Mouse (Mus musculus) heart, embryonic 10.5 days (tissue): ENCODE measurements around the gene Elmo1. TPM values are rescaled to one million over a fixed set of nuclear protein-coding genes. Genes with fewer than 3 reads are reported as not detected.
A peak's percentile ranks its signal among the peaks of the same experiment; 100 is the strongest.

ENCODE experiments used
- DNase-seq: peaks from one replicate; pipeline ENCODE4 v3.0.0-alpha.2; 2017; ENCODE audit warnings: low spot score
- H3K27ac ChIP-seq: fragments of 300-500 bp; sonication (generic); 2 replicates; pipeline ENCODE4 v1.5.1; 2016; ENCODE audit warnings: mild to moderate bottlenecking
- H3K27me3 ChIP-seq: fragments of 300-500 bp; sonication (generic); 2 replicates; pipeline ENCODE4 v1.6.1; 2016; ENCODE audit warnings: mild to moderate bottlenecking; ENCODE audit not compliant: poor library complexity, insufficient read depth, severe bottlenecking
- H3K36me3 ChIP-seq: fragments of 300-500 bp; sonication (generic); 2 replicates; pipeline ENCODE4 v1.6.1; 2016; ENCODE audit warnings: mild to moderate bottlenecking, moderate library complexity
- H3K4me1 ChIP-seq: fragments of 300-500 bp; sonication (generic); 2 replicates; pipeline ENCODE4 v1.6.1; 2016; ENCODE audit warnings: mild to moderate bottlenecking
- H3K4me3 ChIP-seq: fragments of 300-500 bp; sonication (generic); 2 replicates; pipeline ENCODE4 v1.5.1; 2016; ENCODE audit warnings: mild to moderate bottlenecking, moderate library complexity
- H3K9me3 ChIP-seq: fragments of 300-500 bp; sonication (generic); 2 replicates; pipeline ENCODE4 v1.6.1; 2016; ENCODE audit warnings: mild to moderate bottlenecking, moderate library complexity
- WGBS: fragments of 180-500 bp; shearing (Covaris S2); methylation state at CpG from one replicate; pipeline ENCODE4 v1.1.7; 2016; 5-methylcytosine and 5-hydroxymethylcytosine counted together
- polyA plus RNA-seq: library from polyadenylated mRNA; unstranded; fragments of >200 nt; fragmentation: Nextera tagmentation; extraction: Ambion mirVana; gene quantifications from 2 replicates; pipeline ENCODE4 v1.2.1, GENCODE M21; 2016

The Elmo1 gene
- polyA plus RNA-seq, 1 experiment from 2014 or later: 9.4 TPM

- no peaks in the 10 kb centered on the region for H3K27me3 ChIP-seq
- H3K4me3 ChIP-seq: no peak overlapping the region
- H3K9me3 ChIP-seq: no peaks in the 10 kb centered on the region
- no peaks in the 10 kb centered on the region for H3K4me1 ChIP-seq
- 70% methylated on average over 5 of the region's 5 CpGs for WGBS
- no peak for DNase-seq
- H3K27ac ChIP-seq: no peak overlapping the region
- no peaks in the 10 kb centered on the region for H3K36me3 ChIP-seq
Observed at GRCm38 (mm10) chr13:20157529-20157928, 67.1 kb downstream of the Elmo1 start.

- 27% methylated on average over 10 of the region's 10 CpGs for WGBS
Observed at GRCm38 (mm10) chr13:20163339-20163954, 73.1 kb downstream of the Elmo1 start.

GRCm38 (mm10) chr13:20164837-20165236 lies 74.4 kb downstream of the Elmo1 start:
- no peak for DNase-seq
- Histone ChIP-seq H3K9me3 (no peaks in the 10 kb centered on the region), H3K27ac (no peak overlapping the region), H3K27me3 (no peaks in the 10 kb centered on the region), H3K4me1 (peaks cover 16% of the 10 kb centered on the region), H3K4me3 (no peak overlapping the region), H3K36me3 (no peaks in the 10 kb centered on the region)
- WGBS: 70% methylated on average over 2 of the region's 2 CpGs

More at GRCm38 (mm10) chr13:20163339-20163954, 73.1 kb downstream of the Elmo1 start:
- peak; percentile 86 for DNase-seq
- Histone ChIP-seq H3K9me3 (no peaks in the 10 kb centered on the region), H3K27me3 (no peaks in the 10 kb centered on the region), H3K4me1 (peaks cover 16% of the 10 kb centered on the region), H3K36me3 (no peaks in the 10 kb centered on the region), H3K27ac (peak overlapping the region; percentile 67; the same call in 1 of the 2 replicates), H3K4me3 (no peak overlapping the region)

- H3K9me3 ChIP-seq: no peaks in the 10 kb centered on the region
- no peaks in the 10 kb centered on the region for H3K36me3 ChIP-seq
- 23% methylated on average over 10 of the region's 10 CpGs for WGBS
- H3K27ac ChIP-seq: peak overlapping the region; percentile 72
- DNase-seq: peak; percentile 86
- no peak overlapping the region for H3K4me3 ChIP-seq
- peaks cover 16% of the 10 kb centered on the region for H3K4me1 ChIP-seq
- H3K27me3 ChIP-seq: no peaks in the 10 kb centered on the region
Observed at GRCm38 (mm10) chr13:20173987-20174654, 83.7 kb downstream of the Elmo1 start.

- Histone ChIP-seq H3K27ac (peak overlapping the region; percentile 72), H3K4me3 (no peak overlapping the region), H3K36me3 (no peaks in the 10 kb centered on the region), H3K9me3 (no peaks in the 10 kb centered on the region), H3K27me3 (no peaks in the 10 kb centered on the region), H3K4me1 (peaks cover 16% of the 10 kb centered on the region)
- WGBS: 67% methylated on average over 3 of the region's 3 CpGs
- DNase-seq: no peak
Observed at GRCm38 (mm10) chr13:20174655-20175280, 84.4 kb downstream of the Elmo1 start.

- H3K27ac ChIP-seq: peak overlapping the region; percentile 0; the same call in 1 of the 2 replicates
- no peak overlapping the region for H3K4me3 ChIP-seq
- DNase-seq: peak; percentile 20
- H3K36me3 ChIP-seq: no peaks in the 10 kb centered on the region
- 80% methylated on average over 5 of the region's 5 CpGs for WGBS
- H3K4me1 ChIP-seq: peaks cover 14% of the 10 kb centered on the region
- H3K27me3 ChIP-seq: no peaks in the 10 kb centered on the region
- no peaks in the 10 kb centered on the region for H3K9me3 ChIP-seq
Observed at GRCm38 (mm10) chr13:20180738-20181137, 90.3 kb downstream of the Elmo1 start.

GRCm38 (mm10) chr13:20181321-20181720 lies 90.9 kb downstream of the Elmo1 start:
- Histone ChIP-seq H3K9me3 (no peaks in the 10 kb centered on the region), H3K36me3 (no peaks in the 10 kb centered on the region), H3K27ac (no peak overlapping the region), H3K27me3 (no peaks in the 10 kb centered on the region), H3K4me1 (peaks cover 14% of the 10 kb centered on the region), H3K4me3 (no peak overlapping the region)
- 70% methylated on average over 4 of the region's 4 CpGs for WGBS
- DNase-seq: peak; percentile 13

GRCm38 (mm10) chr13:20182239-20182825 lies 91.9 kb downstream of the Elmo1 start:
- H3K9me3 ChIP-seq: no peaks in the 10 kb centered on the region
- no peak overlapping the region for H3K4me3 ChIP-seq
- WGBS: 77% methylated on average over 6 of the region's 6 CpGs
- no peaks in the 10 kb centered on the region for H3K27me3 ChIP-seq
- peak; percentile 72 for DNase-seq
- H3K4me1 ChIP-seq: peaks cover 14% of the 10 kb centered on the region
- H3K36me3 ChIP-seq: no peaks in the 10 kb centered on the region
- peak overlapping the region; percentile 49; the same call in 1 of the 2 replicates for H3K27ac ChIP-seq

- no peak overlapping the region for H3K4me3 ChIP-seq
- DNase-seq: peak; percentile 66
- peaks cover 22% of the 10 kb centered on the region for H3K4me1 ChIP-seq
- no peaks in the 10 kb centered on the region for H3K9me3 ChIP-seq
- H3K27me3 ChIP-seq: no peaks in the 10 kb centered on the region
- peak overlapping the region; percentile 29; the same call in 1 of the 2 replicates for H3K27ac ChIP-seq
- WGBS: 14% methylated on average over 9 of the region's 9 CpGs
- H3K36me3 ChIP-seq: no peaks in the 10 kb centered on the region
Observed at GRCm38 (mm10) chr13:20183512-20184238, 93.3 kb downstream of the Elmo1 start.

GRCm38 (mm10) chr13:20184239-20185033 lies 94.0 kb downstream of the Elmo1 start:
- DNase-seq: no peak
- Histone ChIP-seq H3K27ac (0 out of 2 replicates have a peak overlapping the region, but pooled peaks have one; percentile 56), H3K27me3 (no peaks in the 10 kb centered on the region), H3K4me3 (no peak overlapping the region), H3K9me3 (no peaks in the 10 kb centered on the region), H3K4me1 (peaks cover 25% of the 10 kb centered on the region), H3K36me3 (no peaks in the 10 kb centered on the region)
- WGBS: 70% methylated on average over 13 of the region's 13 CpGs

- no peak for DNase-seq
- no peak overlapping the region; the same call in 1 of the 2 replicates for H3K27ac ChIP-seq
- H3K9me3 ChIP-seq: no peaks in the 10 kb centered on the region
- no peaks in the 10 kb centered on the region for H3K27me3 ChIP-seq
- no peaks in the 10 kb centered on the region; the same call in 1 of the 2 replicates for H3K36me3 ChIP-seq
- peaks cover 25% of the 10 kb centered on the region for H3K4me1 ChIP-seq
- WGBS: 90% methylated on average over 20 of the region's 20 CpGs
- no peak overlapping the region for H3K4me3 ChIP-seq
Observed at GRCm38 (mm10) chr13:20185034-20185846, 94.8 kb downstream of the Elmo1 start.
